Mouse (Mus musculus) testis, postnatal 10 days (tissue): ENCODE results near the gene 5730596B20Rik.

ENCODE experiments used
- DNase-seq: peaks from one replicate; pipeline ENCODE4 v3.0.0; 2021; ENCODE audit warnings: low spot score

5730596B20Rik gene

GRCm38 (mm10) chr6:52177061-52177735 lies at the start of gene 5730596B20Rik:
5730596B20Rik (plus strand) TSS chr6:52177498.
- peak; percentile 41 for DNase-seq

- no peak for DNase-seq
These were observed 39.3 kb upstream of the 5730596B20Rik start for GRCm38 (mm10) chr6:52137841-52138535.

GRCm38 (mm10) chr6:52138576-52138975 lies 38.7 kb upstream of the 5730596B20Rik start:
- DNase-seq: no peak

GRCm38 (mm10) chr6:52139115-52139514 lies 38.2 kb upstream of the 5730596B20Rik start:
- DNase-seq: no peak

GRCm38 (mm10) chr6:52150401-52150966 lies 26.8 kb upstream of the 5730596B20Rik start:
- DNase-seq: no peak

- DNase-seq: no peak
These were observed 25.7 kb upstream of the 5730596B20Rik start for GRCm38 (mm10) chr6:52151571-52151970.

GRCm38 (mm10) chr6:52152226-52153193 lies 24.8 kb upstream of the 5730596B20Rik start:
- no peak for DNase-seq

- no peak for DNase-seq
These were observed 24.0 kb upstream of the 5730596B20Rik start for GRCm38 (mm10) chr6:52153270-52153669.

DNA sequence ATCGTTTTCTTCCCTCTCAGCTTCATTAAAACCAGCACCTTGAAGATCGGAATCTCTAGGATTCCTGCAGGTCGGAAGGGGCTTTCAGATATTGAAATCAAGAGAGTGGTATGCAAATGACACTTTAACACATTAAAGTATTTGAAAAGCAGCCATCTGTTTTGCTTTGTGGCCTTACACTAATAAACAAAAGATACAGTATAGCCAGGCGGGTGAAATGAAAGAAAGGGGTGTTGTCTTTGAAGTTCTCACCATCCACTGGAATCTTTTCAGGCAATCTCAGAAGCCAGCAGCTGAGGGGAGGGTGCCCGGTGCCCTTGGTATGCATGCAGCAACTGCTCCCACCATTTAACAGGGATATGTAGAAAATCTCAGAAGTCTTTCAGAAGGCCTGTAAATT lies 23.3 kb upstream of the 5730596B20Rik start:
- no peak for DNase-seq

GRCm38 (mm10) chr6:52155471-52155870 lies 21.8 kb upstream of the 5730596B20Rik start:
- DNase-seq: no peak

DNA sequence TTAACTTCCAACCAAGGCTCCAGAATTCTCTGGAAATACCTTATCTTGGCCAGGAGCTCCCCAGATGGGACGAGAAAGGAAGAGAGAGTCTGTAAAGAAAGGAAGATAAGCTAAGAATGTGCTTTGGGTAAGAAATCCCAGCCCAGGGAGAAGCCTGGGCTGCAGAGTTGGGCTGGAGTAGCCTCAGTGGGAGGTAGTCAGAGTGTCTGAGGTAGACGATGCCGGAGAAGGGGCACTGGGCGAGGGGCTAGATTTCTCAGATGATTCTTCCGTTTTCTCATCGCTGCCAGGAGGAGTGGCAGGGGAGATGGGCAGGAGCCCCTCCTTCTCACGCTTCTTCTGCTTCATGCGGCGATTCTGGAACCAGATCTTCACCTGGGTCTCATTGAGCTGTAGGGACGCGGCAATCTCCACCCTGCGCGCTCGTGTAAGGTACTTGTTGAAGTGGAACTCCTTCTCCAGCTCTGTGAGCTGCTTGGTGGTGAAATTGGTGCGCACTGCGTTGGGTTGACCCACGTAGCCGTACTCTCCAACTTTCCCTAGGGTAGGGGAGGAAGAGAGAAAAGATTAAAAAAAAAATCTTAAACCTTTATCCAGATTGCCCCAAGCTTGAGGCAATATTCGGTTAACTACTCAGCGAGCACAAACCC lies 20.6 kb upstream of the 5730596B20Rik start:
- no peak for DNase-seq

- DNase-seq: no peak
These were observed 19.6 kb upstream of the 5730596B20Rik start for GRCm38 (mm10) chr6:52157466-52158275.

DNA sequence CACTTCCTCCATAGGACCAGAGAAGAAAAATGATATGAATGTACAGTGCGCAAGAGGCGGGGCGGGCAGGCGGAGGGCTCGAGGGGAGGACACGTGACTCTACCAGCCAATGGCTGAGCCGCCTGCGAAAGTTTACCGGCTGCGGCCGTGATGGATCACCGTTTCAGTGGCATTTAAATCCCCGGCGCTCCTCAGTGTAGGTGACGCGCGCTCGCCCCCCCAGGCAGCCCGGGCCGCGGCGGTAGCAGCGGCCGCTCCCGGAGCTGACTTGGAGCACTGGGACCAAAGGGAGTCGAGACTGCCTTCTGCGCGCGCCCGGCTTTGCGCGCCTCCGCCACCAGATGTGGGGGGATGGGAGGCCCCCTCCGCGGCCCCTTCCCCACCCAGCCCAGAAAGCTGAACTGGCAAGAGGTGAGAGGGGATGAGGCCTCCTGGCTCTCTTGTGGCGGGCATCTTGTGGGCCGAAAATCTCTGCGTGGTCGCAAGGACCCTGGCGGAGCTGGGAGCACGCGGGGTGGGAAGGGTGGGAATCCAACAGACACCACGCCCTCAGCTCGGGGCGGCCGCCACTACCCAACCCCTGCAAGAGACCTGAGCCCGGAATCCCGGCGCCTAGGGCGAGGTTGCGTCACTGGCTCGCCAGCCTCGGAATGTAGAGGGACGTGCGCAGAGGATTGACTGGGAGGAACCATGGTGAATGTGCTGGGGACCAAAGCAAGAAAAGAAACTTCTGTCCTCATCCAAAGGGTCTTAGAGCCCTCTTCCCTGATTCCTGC lies 18.8 kb upstream of the 5730596B20Rik start, which contains the start of gene Hoxa1:
Gene Hoxa1, minus strand, starts transcription at position 42 of the 776 bp plus-strand sequence.
- peak; percentile 76 for DNase-seq

DNA sequence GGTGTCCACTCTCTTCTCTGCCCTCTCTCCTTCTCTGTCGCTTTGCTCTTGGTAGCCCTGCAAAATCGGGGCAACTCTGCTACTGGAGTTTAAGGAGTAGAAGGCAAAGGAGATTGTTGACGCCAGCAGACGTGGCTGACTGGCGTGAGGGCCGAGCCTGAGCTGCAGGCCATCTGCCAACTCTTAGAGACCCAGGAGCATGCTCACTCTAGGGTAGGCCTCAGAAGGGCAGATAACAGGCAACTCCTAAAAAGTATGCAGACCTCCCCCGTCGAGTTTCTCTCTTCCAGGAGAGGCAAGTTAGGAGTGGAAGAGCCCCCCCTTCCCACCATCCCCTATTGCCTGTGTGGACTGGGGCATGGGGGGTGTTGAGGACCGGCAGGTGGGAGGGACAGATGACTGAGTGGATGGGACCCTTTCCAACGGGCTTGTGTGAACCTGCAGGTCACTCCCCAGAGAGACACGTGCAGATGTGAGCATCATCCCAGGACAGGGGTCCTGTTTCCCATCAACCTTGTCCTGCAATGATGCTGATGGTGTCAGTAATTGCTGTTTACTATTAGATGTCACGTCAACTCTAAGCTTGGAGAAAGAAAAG lies 18.0 kb upstream of the 5730596B20Rik start:
- DNase-seq: peak; percentile 53

DNA sequence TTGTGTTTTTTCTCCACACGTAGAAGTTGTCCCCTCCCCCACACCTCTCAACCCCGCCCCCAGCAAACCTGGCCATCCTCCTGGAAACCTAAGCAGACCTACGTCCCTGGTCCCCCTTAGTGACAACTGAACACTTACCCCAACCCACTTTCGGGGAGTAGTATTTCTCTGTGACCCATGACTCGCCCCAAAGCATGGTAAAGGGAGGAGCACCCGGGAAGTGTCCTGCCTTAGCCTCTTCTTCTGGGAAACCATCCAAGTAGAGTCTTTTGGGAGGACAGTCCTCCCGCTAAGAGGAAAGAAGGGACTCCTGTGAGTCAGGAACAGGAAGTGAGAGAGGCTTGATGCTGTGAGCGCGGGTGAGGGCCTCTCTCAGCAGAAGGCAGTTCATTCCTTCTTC lies 17.3 kb upstream of the 5730596B20Rik start:
- DNase-seq: no peak

DNA sequence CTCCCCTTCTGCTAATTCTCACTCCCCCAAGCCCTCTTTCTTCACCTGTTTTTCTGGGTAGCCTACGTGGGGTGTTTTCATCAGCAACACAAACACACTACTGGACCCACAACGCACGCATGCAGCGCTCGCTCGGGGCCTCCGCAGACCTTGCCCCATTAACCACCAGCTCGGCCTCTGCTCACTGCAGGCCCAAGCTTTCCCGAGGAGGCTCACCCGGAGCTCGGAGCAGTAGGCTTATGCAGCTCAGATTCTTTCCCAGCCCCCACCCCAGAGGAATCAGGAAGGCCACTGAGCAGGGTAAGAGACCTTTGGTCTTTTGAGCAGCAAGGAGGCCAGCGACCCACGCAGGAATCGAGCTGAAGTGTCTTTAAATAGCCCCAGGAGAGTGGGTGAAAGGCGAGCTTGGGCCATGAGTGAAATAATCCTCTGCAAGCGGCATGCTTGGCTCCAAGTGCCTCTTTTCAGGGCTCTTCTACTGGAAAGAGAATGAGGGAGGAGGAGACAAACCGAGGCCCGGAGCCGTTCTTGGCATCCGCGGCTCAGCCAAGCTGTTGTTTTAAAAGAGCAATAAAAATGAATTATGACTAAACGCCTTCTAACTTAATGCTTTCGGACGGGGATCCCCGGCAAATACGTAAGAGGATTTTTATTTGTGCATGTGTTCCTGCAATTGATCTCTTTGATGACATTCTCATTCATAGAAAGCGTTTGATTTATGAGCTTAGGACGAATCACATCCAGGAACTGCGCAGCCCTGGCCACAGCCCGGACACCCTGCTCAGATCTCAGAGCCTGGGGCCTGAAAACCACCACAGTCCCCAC lies 16.6 kb upstream of the 5730596B20Rik start:
- DNase-seq: peak; percentile 55

- DNase-seq: no peak
These were observed 15.8 kb upstream of the 5730596B20Rik start for GRCm38 (mm10) chr6:52161336-52162092.

- DNase-seq: no peak
These were observed 15.3 kb upstream of the 5730596B20Rik start for GRCm38 (mm10) chr6:52162093-52162380.
